ENCODE assay signal across 8 mouse cellular contexts in genomic region chr4:47352061-47352661, GRCm38 (mm10). TPM values are rescaled to one million over a fixed set of nuclear protein-coding genes. Genes with fewer than 3 reads are reported as not detected.
DNase-seq lines count a peak whose midpoint lies in the region; ATAC-seq lines count a peak whose summit lies in the region.

No protein-coding gene starts in this region.

- H3K9ac ChIP-seq in hindbrain, embryonic 16.5 days (ENCODE audit: low read depth, low read length) = peak overlapping the region; percentile 92

- H3K36me3 ChIP-seq in hindbrain, embryonic 16.5 days (ENCODE audit: control insufficient read depth, insufficient read depth, low read length) = no peaks in the 10 kb centered on the region

- peak overlapping the region; percentile 94 for H3K4me2 ChIP-seq in hindbrain, embryonic 16.5 days (ENCODE audit: low read length)

- no peaks in the 10 kb centered on the region for H3K27me3 ChIP-seq in hindbrain, embryonic 16.5 days (replicated peaks; ENCODE audit: control insufficient read depth, insufficient read depth, low read length)

- no peaks in the 10 kb centered on the region for H3K9me3 ChIP-seq in hindbrain, embryonic 16.5 days (ENCODE audit: control insufficient read depth, low read length)

- peak overlapping the region; percentile 85 for H3K4me3 ChIP-seq in hindbrain, embryonic 16.5 days (ENCODE audit: low read length)

- ATAC-seq in common myeloid progenitor, adult 5-6 weeks (replicated peaks; ENCODE audit: low read depth, poor library complexity, severe bottlenecking) = peak; percentile 0; the same call in 1 of the 2 replicates
- no peak for ATAC-seq in hindbrain, embryonic 16.5 days

- WGBS in hindbrain, embryonic 16.5 days = under 1% methylated on average over 32 of the region's 32 CpGs

- peaks cover 9% of the 10 kb centered on the region for H3K4me1 ChIP-seq in hindbrain, embryonic 16.5 days (ENCODE audit: control insufficient read depth, insufficient read depth, low read depth, low read length)

- H3K27ac ChIP-seq in hindbrain, embryonic 16.5 days (ENCODE audit: low read depth, low read length) = no peak overlapping the region

- peak; percentile 65 for DNase-seq in NIH3T3 (ENCODE audit: low read depth)
- peak; percentile 76 to 89 for DNase-seq in frontal cortex, postnatal 36 days (ENCODE audit: low spot score in 2 of 2)
- DNase-seq in layer of hippocampus, postnatal 36 days = peak; percentile 56 to 70
- peak; percentile 66 for DNase-seq in lung, postnatal 10 days
- peak; percentile 87 for DNase-seq in right cerebral cortex, adult 18-20 months
- no peak for DNase-seq in spleen, adult 18-20 months

RNA-seq across cellular contexts. Expression of gene Tgfbr1, which starts 0.9 kb away (rescaled TPM):
- 26.1 and 27.8 TPM in 2 replicates for total RNA-seq in common myeloid progenitor, adult 5-6 weeks (2017)
- polyA plus RNA-seq in hindbrain, embryonic 16.5 days (2015; fragmentation: Nextera tagmentation; extraction: Ambion mirVana) = 17.7 and 27.1 TPM in 2 replicates
- 10 to 100 TPM; 25.3 to 25.9 TPM for total RNA-seq in layer of hippocampus, postnatal 36 days (2021)

Comparison
In these comparisons a context has a peak if more than half of its experiments do, and no peak if none do; other contexts are left out.
1. DNase-seq: peak in NIH3T3 (single experiment), frontal cortex, postnatal 36 days (2 of 2), layer of hippocampus, postnatal 36 days (2 of 2), lung, postnatal 10 days (single experiment) and right cerebral cortex, adult 18-20 months (single experiment); none in spleen, adult 18-20 months (0 of 2).